Mouse (Mus musculus) intestine, postnatal 0 days (tissue): ENCODE measurements around the gene Suco. TPM values are rescaled to one million over a fixed set of nuclear protein-coding genes. Genes with fewer than 3 reads are reported as not detected.

Experiments used
- ATAC-seq: fragments of 200-750 bp; cut with Nextera tagmentation; 2 replicates; pipeline ENCODE4 v1.8.0; 2017; ENCODE audit warnings: mild to moderate bottlenecking, moderate TSS enrichment, moderate library complexity
- H3K27ac ChIP-seq: fragments of 300-500 bp; sonication (generic); 2 replicates; pipeline ENCODE4 v1.5.1; 2014; ENCODE audit warnings: mild to moderate bottlenecking, low read depth, low read length, moderate library complexity
- H3K27me3 ChIP-seq: fragments of 300-500 bp; sonication (generic); replicated peaks from 2 replicates; pipeline ENCODE4 v1.6.1; 2014; ENCODE audit warnings: low read length, mixed read lengths; ENCODE audit not compliant: control insufficient read depth, insufficient read depth
- H3K36me3 ChIP-seq: fragments of 300-500 bp; sonication (generic); 2 replicates; pipeline ENCODE4 v1.6.1; 2014; ENCODE audit warnings: mild to moderate bottlenecking, moderate library complexity; ENCODE audit not compliant: control insufficient read depth, insufficient read depth
- H3K4me1 ChIP-seq: fragments of 300-500 bp; sonication (generic); replicated peaks from 2 replicates; pipeline ENCODE4 v1.6.1; 2014; ENCODE audit warnings: antibody characterized with exemption, low read length, mixed read lengths; ENCODE audit not compliant: control insufficient read depth, insufficient read depth
- H3K4me2 ChIP-seq: fragments of 300-500 bp; sonication (generic); replicated peaks from 2 replicates; pipeline ENCODE4 v1.6.1; 2014; ENCODE audit warnings: low read depth, mild to moderate bottlenecking, moderate library complexity
- H3K4me3 ChIP-seq: fragments of 300-500 bp; sonication (generic); 2 replicates; pipeline ENCODE4 v1.5.1; 2014; ENCODE audit warnings: low read depth, low read length
- H3K9ac ChIP-seq: fragments of 300-500 bp; sonication (generic); 2 replicates; pipeline ENCODE4 v1.6.1; 2014; ENCODE audit warnings: mild to moderate bottlenecking, low read depth, low read length
- H3K9me3 ChIP-seq: fragments of 300-500 bp; sonication (generic); 2 replicates; pipeline ENCODE4 v1.6.1; 2016; ENCODE audit warnings: mixed run types; ENCODE audit not compliant: control insufficient read depth
- CTCF ChIP-seq: sonication (generic); IDR thresholded peaks from 2 replicates; pipeline ENCODE4 v1.5.1; 2016; ENCODE audit warnings: low read depth, mild to moderate bottlenecking, control low read depth, antibody characterized with exemption, moderate library complexity
- WGBS: fragments of 180-500 bp; shearing (Covaris S2); extraction: QIAGEN DNeasy Blood & Tissue Kit; methylation state at CpG from one replicate; pipeline ENCODE4 v1.1.7; 2014; 5-methylcytosine and 5-hydroxymethylcytosine counted together
- polyA plus RNA-seq: library from polyadenylated mRNA; unstranded; fragments of >200 nt; fragmentation: Nextera tagmentation; extraction: Ambion mirVana; gene quantifications from 2 replicates; pipeline ENCODE4 v1.2.1, GENCODE M21; 2015

The Suco gene
- polyA plus RNA-seq, 1 experiment from 2014 or later, result 43.1 TPM

DNA sequence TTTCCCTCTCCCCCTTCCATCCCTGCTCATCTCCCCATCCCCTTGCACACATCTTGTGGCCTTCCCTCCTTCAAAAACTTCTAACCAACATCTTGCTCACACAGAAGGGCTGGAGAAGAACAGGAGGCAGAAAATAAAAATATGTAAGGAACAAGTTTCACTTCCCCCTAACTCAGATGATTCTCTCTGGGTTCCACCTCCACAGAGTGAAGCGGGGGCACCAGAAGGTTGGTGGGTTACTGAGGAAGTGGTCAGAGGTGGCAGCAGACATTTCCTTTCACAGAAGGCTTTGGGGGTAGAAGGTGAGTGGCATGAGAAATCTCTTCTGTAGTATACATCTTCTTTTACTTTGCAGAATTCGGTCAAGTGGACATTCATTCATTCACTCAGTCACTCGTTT, 77.6 kb downstream of the Suco start:
- no peak for ATAC-seq
- WGBS, result 89% methylated on average over 3 of the region's 3 CpGs
- H3K4me1 ChIP-seq, result no peaks in the 10 kb centered on the region
- no peak overlapping the region for H3K4me3 ChIP-seq
- no peak overlapping the region for H3K4me2 ChIP-seq
- H3K9me3 ChIP-seq, result no peaks in the 10 kb centered on the region
- H3K36me3 ChIP-seq, result no peaks in the 10 kb centered on the region
- no peak overlapping the region for H3K9ac ChIP-seq
- H3K27me3 ChIP-seq, result no peaks in the 10 kb centered on the region
- TF ChIP-seq CTCF, result no peak
- no peak overlapping the region for H3K27ac ChIP-seq

DNA sequence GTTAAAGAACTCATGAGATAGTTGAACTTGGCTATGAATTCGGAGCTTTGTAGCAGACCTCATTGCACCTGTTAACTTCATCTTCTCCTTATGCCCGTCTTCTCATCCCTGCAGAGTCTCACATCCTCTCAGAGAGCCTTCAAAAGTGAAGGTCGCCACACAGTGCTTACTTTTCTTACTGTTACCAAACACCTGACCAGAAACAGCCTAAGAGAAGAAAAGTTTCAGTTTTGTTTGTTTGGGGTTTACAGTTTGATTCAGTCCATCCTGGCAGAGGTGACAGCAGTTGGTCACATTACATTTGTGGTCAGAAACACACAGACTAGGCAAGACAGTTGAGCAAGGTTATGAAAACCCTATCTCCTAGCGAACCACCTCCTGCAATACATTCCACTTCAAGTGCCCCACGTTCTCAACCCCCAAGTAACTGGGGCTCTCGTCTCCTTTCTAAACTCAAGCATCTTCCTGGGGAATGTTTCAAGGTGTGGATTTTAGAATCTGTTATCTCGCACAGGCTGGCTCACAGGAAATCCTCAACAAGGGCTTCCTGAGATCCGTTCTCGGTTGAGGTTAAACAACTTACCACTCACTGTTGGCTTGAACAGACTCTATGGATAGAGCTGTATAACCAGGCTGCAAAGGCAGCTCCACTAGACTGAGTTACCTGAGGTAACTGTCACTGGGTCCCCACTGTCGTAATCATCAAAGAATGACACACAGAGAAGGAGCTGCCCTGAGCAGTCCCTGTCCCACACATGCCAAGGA, 81.9 kb downstream of the Suco start:
- no peaks in the 10 kb centered on the region for H3K4me1 ChIP-seq
- no peak for TF ChIP-seq CTCF
- no peak for ATAC-seq
- no peak overlapping the region for H3K4me3 ChIP-seq
- H3K27me3 ChIP-seq, result no peaks in the 10 kb centered on the region
- H3K9me3 ChIP-seq, result no peaks in the 10 kb centered on the region
- WGBS, result 76% methylated on average over 10 of the region's 10 CpGs
- no peak overlapping the region for H3K9ac ChIP-seq
- H3K27ac ChIP-seq, result no peak overlapping the region
- H3K4me2 ChIP-seq, result no peak overlapping the region
- H3K36me3 ChIP-seq, result no peaks in the 10 kb centered on the region

DNA sequence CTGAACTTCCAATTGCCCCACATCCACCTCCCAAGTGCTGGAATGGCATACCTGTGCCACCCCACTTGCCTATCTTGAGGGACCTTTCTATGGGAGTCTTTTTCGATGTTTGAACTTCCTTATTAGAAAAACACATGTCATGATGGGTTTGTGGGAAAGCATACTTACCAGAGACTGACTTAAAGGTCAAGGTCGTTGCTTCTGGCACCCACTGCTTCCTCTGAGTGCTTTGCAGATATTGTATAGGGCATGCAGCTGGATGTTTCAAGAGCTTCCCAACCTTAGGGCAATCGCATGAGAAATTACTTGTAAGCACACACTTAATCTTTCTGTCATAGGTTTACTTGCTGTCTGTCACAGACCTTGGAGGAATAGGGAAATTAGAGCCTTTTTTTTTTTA, 83.2 kb downstream of the Suco start:
- no peaks in the 10 kb centered on the region for H3K9me3 ChIP-seq
- H3K27ac ChIP-seq, result no peak overlapping the region
- no peaks in the 10 kb centered on the region for H3K27me3 ChIP-seq
- no peak overlapping the region for H3K9ac ChIP-seq
- WGBS, result 69% methylated on average over 3 of the region's 3 CpGs
- no peak overlapping the region for H3K4me2 ChIP-seq
- no peaks in the 10 kb centered on the region for H3K4me1 ChIP-seq
- no peak for TF ChIP-seq CTCF
- no peak for ATAC-seq
- H3K4me3 ChIP-seq, result no peak overlapping the region
- H3K36me3 ChIP-seq, result no peaks in the 10 kb centered on the region

DNA sequence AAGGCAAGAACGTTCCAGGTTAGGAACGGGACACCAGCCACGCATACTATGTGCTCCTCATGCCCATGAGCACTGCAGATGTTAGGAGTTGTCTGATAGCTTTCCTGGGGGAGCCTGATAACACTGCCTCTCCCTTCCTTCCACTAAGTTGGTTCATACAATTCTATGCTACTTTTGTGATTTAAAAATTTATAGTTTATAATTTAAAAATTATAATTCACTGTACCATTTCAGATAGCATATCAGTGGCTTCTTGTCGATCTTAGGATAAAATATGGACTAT, 83.9 kb downstream of the Suco start:
- Histone ChIP-seq H3K36me3 (no peaks in the 10 kb centered on the region), H3K9me3 (no peaks in the 10 kb centered on the region), H3K9ac (no peak overlapping the region), H3K27me3 (no peaks in the 10 kb centered on the region), H3K4me1 (no peaks in the 10 kb centered on the region), H3K4me3 (no peak overlapping the region), H3K4me2 (no peak overlapping the region), H3K27ac (no peak overlapping the region)
- 91% methylated on average over 4 of the region's 4 CpGs for WGBS
- no peak for TF ChIP-seq CTCF
- ATAC-seq, result no peak

DNA sequence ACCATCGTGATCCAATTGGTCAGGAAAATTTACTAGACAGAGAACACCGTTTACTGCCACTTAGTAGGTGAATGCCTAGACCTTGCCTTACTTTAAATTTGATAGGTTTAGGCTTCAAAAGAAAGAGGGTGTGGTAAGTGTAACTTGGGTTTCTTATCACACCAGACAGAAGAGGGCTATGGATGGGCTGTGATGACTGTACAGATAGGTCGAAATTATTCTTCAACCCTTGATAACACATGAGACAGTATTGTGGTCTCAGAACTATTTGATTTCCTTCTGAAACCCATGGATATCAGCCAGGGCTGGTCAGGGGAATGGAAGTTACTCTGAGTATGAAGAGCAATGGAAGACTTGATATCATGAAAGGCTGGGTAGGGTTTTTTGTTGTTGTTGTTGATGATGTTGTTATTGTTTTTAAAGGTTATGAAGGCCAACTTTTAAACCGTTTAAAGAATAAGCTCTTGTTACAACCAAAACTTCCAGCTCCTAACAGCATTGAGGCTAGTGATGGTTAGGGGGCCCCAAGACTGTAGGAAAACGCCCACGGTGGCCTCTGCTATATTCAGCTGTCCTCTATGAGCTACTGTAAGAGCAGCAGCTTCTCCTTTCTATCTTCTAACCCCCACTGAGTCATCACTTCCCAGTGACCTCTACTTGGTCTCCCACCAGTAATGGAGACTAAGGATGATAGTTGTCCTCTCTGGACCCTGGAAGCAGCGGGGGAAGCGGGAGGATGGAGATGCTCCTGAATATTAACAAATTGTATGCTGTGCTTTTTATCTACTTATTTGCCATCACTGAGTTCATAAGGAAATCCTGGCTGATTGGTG, 84.4 kb downstream of the Suco start:
- Histone ChIP-seq H3K4me2 (no peak overlapping the region), H3K27me3 (no peaks in the 10 kb centered on the region), H3K4me3 (no peak overlapping the region), H3K36me3 (no peaks in the 10 kb centered on the region), H3K9ac (no peak overlapping the region), H3K4me1 (no peaks in the 10 kb centered on the region), H3K27ac (no peak overlapping the region), H3K9me3 (no peaks in the 10 kb centered on the region)
- TF ChIP-seq CTCF, result no peak
- WGBS, result 84% methylated on average over 8 of the region's 8 CpGs
- no peak for ATAC-seq

DNA sequence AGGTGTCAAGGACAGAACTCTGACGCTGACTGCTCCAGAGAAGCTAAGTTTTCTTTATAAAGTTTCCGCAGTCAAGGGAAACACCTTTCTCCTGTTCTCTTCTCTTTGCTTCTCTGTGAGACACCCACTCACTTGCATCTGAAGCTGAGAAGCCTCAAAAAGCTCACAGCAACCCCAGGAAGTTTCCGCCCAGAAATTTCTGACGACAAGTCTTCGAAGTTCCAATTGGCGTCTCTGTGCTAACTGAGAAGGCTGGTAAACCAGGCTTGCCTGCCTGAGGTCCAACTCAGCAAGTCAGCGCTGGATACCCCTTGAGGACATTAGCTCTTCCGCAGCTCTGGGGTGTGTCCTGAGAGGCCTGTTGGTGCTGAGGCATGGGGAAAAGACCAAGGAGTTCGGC, 88.1 kb downstream of the Suco start, which contains the start of gene Fasl:
Fasl (minus strand) TSS at position 157 of the 400 bp plus-strand sequence.
- Histone ChIP-seq H3K27ac (no peak within 1 kb of the TSS), H3K27me3 (no peaks in the 10 kb centered on the region), H3K4me1 (no peaks in the 10 kb centered on the region), H3K9ac (no peak within 1 kb of the TSS), H3K9me3 (no peaks in the 10 kb centered on the region), H3K36me3 (no peaks in the 10 kb centered on the region), H3K4me3 (no peak within 1 kb of the TSS), H3K4me2 (no peak within 1 kb of the TSS)
- 84% methylated on average over 9 of the region's 9 CpGs for WGBS
- ATAC-seq, result no peak
- TF ChIP-seq CTCF, result no peak
